Mouse (Mus musculus): ENCODE measurements around the gene Nav2. TPM values are rescaled to one million over a fixed set of nuclear protein-coding genes. Genes with fewer than 3 reads are reported as not detected.

Gene Nav2
- polyA plus RNA-seq, 1 experiment from 2014 or later, result 23.0 TPM

- 84% methylated on average over 1 of the region's 1 CpGs for WGBS
- peaks cover 18% of the 10 kb centered on the region for H3K4me1 ChIP-seq
- H3K27me3 ChIP-seq, result peaks cover 16% of the 10 kb centered on the region
- H3K36me3 ChIP-seq, result no peaks in the 10 kb centered on the region
- H3K4me2 ChIP-seq (replicated peaks), result no peak overlapping the region
- H3K9me3 ChIP-seq, result no peaks in the 10 kb centered on the region
- no peak for ATAC-seq (ENCODE audit: low FRiP score, low read depth)
- no peak overlapping the region for H3K27ac ChIP-seq (replicated peaks)
- no peak overlapping the region for H3K9ac ChIP-seq (replicated peaks)
- no peak overlapping the region for H3K4me3 ChIP-seq
Measured at GRCm38 (mm10) chr7:49373173-49373572, 464.7 kb downstream of the Nav2 start.

GRCm38 (mm10) chr7:49373661-49374060, 465.1 kb downstream of the Nav2 start:
- no peak for ATAC-seq (ENCODE audit: low FRiP score, low read depth)
- H3K9me3 ChIP-seq, result no peaks in the 10 kb centered on the region
- H3K4me3 ChIP-seq, result no peak overlapping the region
- peaks cover 16% of the 10 kb centered on the region for H3K27me3 ChIP-seq
- H3K4me2 ChIP-seq (replicated peaks), result no peak overlapping the region
- H3K4me1 ChIP-seq, result peaks cover 18% of the 10 kb centered on the region
- H3K36me3 ChIP-seq, result no peaks in the 10 kb centered on the region
- WGBS, result 88% methylated on average over 3 of the region's 3 CpGs
- H3K9ac ChIP-seq (replicated peaks), result no peak overlapping the region
- no peak overlapping the region for H3K27ac ChIP-seq (replicated peaks)

- H3K4me1 ChIP-seq, result peaks cover 18% of the 10 kb centered on the region
- no peaks in the 10 kb centered on the region for H3K9me3 ChIP-seq
- peaks cover 16% of the 10 kb centered on the region for H3K27me3 ChIP-seq
- no peak overlapping the region for H3K4me3 ChIP-seq
- ATAC-seq (ENCODE audit: low FRiP score, low read depth), result peak; percentile 51; the same call in 1 of the 2 replicates
- peak overlapping the region; percentile 60 for H3K27ac ChIP-seq (replicated peaks)
- 2% methylated on average over 9 of the region's 9 CpGs for WGBS
- H3K9ac ChIP-seq (replicated peaks), result no peak overlapping the region
- no peaks in the 10 kb centered on the region for H3K36me3 ChIP-seq
- peak overlapping the region; percentile 11; the same call in 1 of the 2 replicates for H3K4me2 ChIP-seq (replicated peaks)
Measured at GRCm38 (mm10) chr7:49375499-49375974, 467.0 kb downstream of the Nav2 start.

GRCm38 (mm10) chr7:49378608-49379007, 470.1 kb downstream of the Nav2 start:
- H3K4me3 ChIP-seq, result no peak overlapping the region
- H3K36me3 ChIP-seq, result no peaks in the 10 kb centered on the region
- ATAC-seq (ENCODE audit: low FRiP score, low read depth), result no peak
- 79% methylated on average over 5 of the region's 5 CpGs for WGBS
- H3K9ac ChIP-seq (replicated peaks), result no peak overlapping the region
- peaks cover 18% of the 10 kb centered on the region for H3K4me1 ChIP-seq
- H3K27me3 ChIP-seq, result peaks cover 16% of the 10 kb centered on the region; the same call in 1 of the 2 replicates
- no peak overlapping the region for H3K4me2 ChIP-seq (replicated peaks)
- H3K27ac ChIP-seq (replicated peaks), result no peak overlapping the region
- no peaks in the 10 kb centered on the region for H3K9me3 ChIP-seq

- ATAC-seq (ENCODE audit: low FRiP score, low read depth), result no peak
- 89% methylated on average over 9 of the region's 9 CpGs for WGBS
- Histone ChIP-seq H3K27me3 (peaks cover 8% of the 10 kb centered on the region; the same call in 1 of the 2 replicates), H3K9ac (replicated peaks) (no peak overlapping the region), H3K9me3 (no peaks in the 10 kb centered on the region), H3K4me3 (no peak overlapping the region), H3K36me3 (no peaks in the 10 kb centered on the region), H3K4me1 (peaks cover 2% of the 10 kb centered on the region), H3K4me2 (replicated peaks) (no peak overlapping the region), H3K27ac (replicated peaks) (no peak overlapping the region)
Measured at GRCm38 (mm10) chr7:49380940-49381339, 472.4 kb downstream of the Nav2 start.

- no peak for ATAC-seq (ENCODE audit: low FRiP score, low read depth)
- H3K4me3 ChIP-seq, result no peak overlapping the region
- H3K4me1 ChIP-seq, result peaks cover under 1% of the 10 kb centered on the region; the same call in 1 of the 2 replicates
- no peaks in the 10 kb centered on the region for H3K9me3 ChIP-seq
- H3K36me3 ChIP-seq, result no peaks in the 10 kb centered on the region
- H3K4me2 ChIP-seq (replicated peaks), result no peak overlapping the region
- H3K27ac ChIP-seq (replicated peaks), result no peak overlapping the region
- H3K27me3 ChIP-seq, result no peaks in the 10 kb centered on the region
- no peak overlapping the region for H3K9ac ChIP-seq (replicated peaks)
- WGBS, result 84% methylated on average over 10 of the region's 10 CpGs
Measured at GRCm38 (mm10) chr7:49382884-49383283, 474.4 kb downstream of the Nav2 start.

- no peak for ATAC-seq (ENCODE audit: low FRiP score, low read depth)
- WGBS, result 55% methylated on average over 2 of the region's 2 CpGs
- no peaks in the 10 kb centered on the region for H3K9me3 ChIP-seq
Measured at GRCm38 (mm10) chr7:49388137-49388536, 479.6 kb downstream of the Nav2 start.

GRCm38 (mm10) chr7:49390312-49390711, 481.8 kb downstream of the Nav2 start:
- no peaks in the 10 kb centered on the region for H3K27me3 ChIP-seq
- H3K4me1 ChIP-seq, result peaks cover 21% of the 10 kb centered on the region
- H3K27ac ChIP-seq (replicated peaks), result no peak overlapping the region
- no peak overlapping the region for H3K4me3 ChIP-seq
- no peak overlapping the region for H3K9ac ChIP-seq (replicated peaks)
- no peak overlapping the region for H3K4me2 ChIP-seq (replicated peaks)
- WGBS, result 69% methylated on average over 3 of the region's 3 CpGs
- ATAC-seq (ENCODE audit: low FRiP score, low read depth), result no peak
- no peaks in the 10 kb centered on the region for H3K36me3 ChIP-seq
- no peaks in the 10 kb centered on the region for H3K9me3 ChIP-seq

More at GRCm38 (mm10) chr7:49388137-49388536, 479.6 kb downstream of the Nav2 start:
- peaks cover 18% of the 10 kb centered on the region for H3K4me1 ChIP-seq
- H3K9ac ChIP-seq (replicated peaks), result no peak overlapping the region
- no peaks in the 10 kb centered on the region for H3K36me3 ChIP-seq
- no peak overlapping the region for H3K4me3 ChIP-seq
- no peak overlapping the region for H3K27ac ChIP-seq (replicated peaks)
- H3K4me2 ChIP-seq (replicated peaks), result no peak overlapping the region
- no peaks in the 10 kb centered on the region for H3K27me3 ChIP-seq

- Histone ChIP-seq H3K36me3 (no peaks in the 10 kb centered on the region), H3K9me3 (no peaks in the 10 kb centered on the region), H3K9ac (replicated peaks) (no peak overlapping the region), H3K27ac (replicated peaks) (no peak overlapping the region), H3K4me1 (peaks cover 21% of the 10 kb centered on the region), H3K4me2 (replicated peaks) (no peak overlapping the region), H3K27me3 (no peaks in the 10 kb centered on the region), H3K4me3 (no peak overlapping the region)
- 83% methylated on average over 9 of the region's 9 CpGs for WGBS
- ATAC-seq (ENCODE audit: low FRiP score, low read depth), result no peak
Measured at GRCm38 (mm10) chr7:49390829-49391228, 482.3 kb downstream of the Nav2 start.

- H3K27me3 ChIP-seq, result no peaks in the 10 kb centered on the region
- peaks cover 28% of the 10 kb centered on the region for H3K4me1 ChIP-seq
- H3K4me3 ChIP-seq, result no peak overlapping the region
- H3K36me3 ChIP-seq, result no peaks in the 10 kb centered on the region
- 42% methylated on average over 3 of the region's 3 CpGs for WGBS
- no peak overlapping the region for H3K4me2 ChIP-seq (replicated peaks)
- H3K9ac ChIP-seq (replicated peaks), result no peak overlapping the region
- peak; percentile 38; the same call in 1 of the 2 replicates for ATAC-seq (ENCODE audit: low FRiP score, low read depth)
- no peaks in the 10 kb centered on the region for H3K9me3 ChIP-seq
- no peak overlapping the region for H3K27ac ChIP-seq (replicated peaks)
Measured at GRCm38 (mm10) chr7:49392180-49392579, 483.7 kb downstream of the Nav2 start.

GRCm38 (mm10) chr7:49392834-49393233, 484.3 kb downstream of the Nav2 start:
- ATAC-seq (ENCODE audit: low FRiP score, low read depth), result no peak
- 72% methylated on average over 3 of the region's 3 CpGs for WGBS
- Histone ChIP-seq H3K27me3 (no peaks in the 10 kb centered on the region), H3K36me3 (no peaks in the 10 kb centered on the region), H3K27ac (replicated peaks) (0 out of 2 replicates have a peak overlapping the region, but pooled peaks have one; percentile 39), H3K9ac (replicated peaks) (no peak overlapping the region), H3K4me3 (no peak overlapping the region), H3K4me2 (replicated peaks) (no peak overlapping the region), H3K4me1 (peaks cover 32% of the 10 kb centered on the region), H3K9me3 (no peaks in the 10 kb centered on the region)

GRCm38 (mm10) chr7:49393857-49394256, 485.3 kb downstream of the Nav2 start:
- 84% methylated on average over 7 of the region's 7 CpGs for WGBS
- H3K9me3 ChIP-seq, result no peaks in the 10 kb centered on the region
- ATAC-seq (ENCODE audit: low FRiP score, low read depth), result no peak
- no peak overlapping the region for H3K4me2 ChIP-seq (replicated peaks)
- H3K27me3 ChIP-seq, result 0 out of 2 replicates have a peak, but pooled peaks cover 2% of the 10 kb centered on the region
- no peak overlapping the region for H3K4me3 ChIP-seq
- H3K4me1 ChIP-seq, result peaks cover 29% of the 10 kb centered on the region
- no peak overlapping the region for H3K27ac ChIP-seq (replicated peaks)
- no peaks in the 10 kb centered on the region for H3K36me3 ChIP-seq
- no peak overlapping the region for H3K9ac ChIP-seq (replicated peaks)

GRCm38 (mm10) chr7:49396202-49396601, 487.7 kb downstream of the Nav2 start:
- no peaks in the 10 kb centered on the region for H3K9me3 ChIP-seq
- no peak overlapping the region for H3K9ac ChIP-seq (replicated peaks)
- H3K36me3 ChIP-seq, result no peaks in the 10 kb centered on the region
- H3K4me2 ChIP-seq (replicated peaks), result no peak overlapping the region
- 0 out of 2 replicates have a peak, but pooled peaks cover 2% of the 10 kb centered on the region for H3K27me3 ChIP-seq
- peaks cover 29% of the 10 kb centered on the region for H3K4me1 ChIP-seq
- no peak for ATAC-seq (ENCODE audit: low FRiP score, low read depth)
- WGBS, result 86% methylated on average over 1 of the region's 1 CpGs
- no peak overlapping the region for H3K4me3 ChIP-seq
- no peak overlapping the region for H3K27ac ChIP-seq (replicated peaks)

All from midbrain, embryonic 12.5 days (tissue).